Mouse (Mus musculus) ES-E14 (cell line): Measurements from ENCODE around the gene Slc36a4.

Source experiments
- CHD2 ChIP-seq: IDR thresholded peaks from 2 replicates; pipeline ENCODE4 v1.6.1; 2014; ENCODE audit warnings: mild to moderate bottlenecking, low read depth, low read length, inconsistent platforms
- HCFC1 ChIP-seq: IDR thresholded peaks from 2 replicates; pipeline ENCODE4 v1.6.1; 2012; ENCODE audit warnings: low read length, inconsistent platforms, borderline replicate concordance; ENCODE audit not compliant: insufficient read depth
- MAFK ChIP-seq: IDR thresholded peaks from 2 replicates; pipeline ENCODE4 v1.6.1; 2014; ENCODE audit warnings: mild to moderate bottlenecking, low read depth, low read length, inconsistent platforms; ENCODE audit not compliant: insufficient read depth
- ZC3H11A ChIP-seq: IDR thresholded peaks from 2 replicates; pipeline ENCODE4 v1.6.1; 2012; ENCODE audit warnings: low read depth, mild to moderate bottlenecking, inconsistent platforms, low read length, borderline replicate concordance
- ZNF384 ChIP-seq: IDR thresholded peaks from 2 replicates; pipeline ENCODE4 v1.6.1; 2012; ENCODE audit warnings: low read depth, low read length, inconsistent platforms

- TF ChIP-seq MAFK (no peak), HCFC1 (no peak), CHD2 (no peak), ZC3H11A (no peak), ZNF384 (no peak)
These were observed 11.0 kb downstream of the Slc36a4 start for GRCm38 (mm10) chr9:15720556-15720955.
